In the genomic region with DNA sequence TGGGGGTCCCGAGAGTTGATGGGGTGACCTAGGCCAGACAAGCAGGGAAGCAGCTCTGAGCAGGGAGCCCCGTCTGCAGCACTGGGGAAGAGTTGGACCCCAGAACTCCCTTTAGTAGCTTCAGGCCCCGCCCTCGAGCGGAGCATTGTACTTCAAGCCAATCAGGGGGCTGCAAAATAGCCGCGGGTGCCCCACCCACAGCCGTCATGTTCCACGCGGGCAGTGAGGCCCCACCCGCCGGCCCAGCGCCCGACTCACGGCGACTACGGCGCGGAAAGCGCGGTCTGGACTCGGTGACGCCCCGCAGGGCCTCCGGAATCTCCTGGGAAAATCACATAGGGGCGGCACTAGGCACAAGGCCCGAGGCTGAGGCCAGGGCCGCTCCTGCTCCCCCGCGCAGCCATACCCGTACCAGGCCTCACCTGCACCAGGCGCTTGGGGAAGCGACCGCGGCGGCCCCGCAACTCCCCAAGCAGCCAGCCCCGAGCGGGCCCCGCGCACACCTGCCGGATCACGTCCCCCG, we compare ENCODE assay signal across 8 mouse cellular contexts. TPM values are rescaled to one million over a fixed set of nuclear protein-coding genes. Genes with fewer than 3 reads are reported as not detected.
DNase-seq lines count a peak whose midpoint lies in the region; ATAC-seq and TF ChIP-seq lines count a peak whose summit lies in the region.

No protein-coding gene starts in this region.

- TF ChIP-seq CTCF in stomach, postnatal 0 days (IDR thresholded peaks at IDR 0.05; ENCODE audit: low read depth) = 0 out of 2 replicates have a peak, but pooled peaks have one; percentile 1

- intact Hi-C loops in heart, postnatal 14 days (cut with DNase I) = no loop called here

- peaks cover 16% of the 10 kb centered on the region for H3K36me3 ChIP-seq in forebrain, embryonic 15.5 days
- H3K36me3 ChIP-seq in liver, embryonic 16.5 days (ENCODE audit: control insufficient read depth, insufficient read depth) = peaks cover 18% of the 10 kb centered on the region
- H3K36me3 ChIP-seq in neural tube, embryonic 12.5 days = peaks cover 23% of the 10 kb centered on the region
- H3K36me3 ChIP-seq in stomach, postnatal 0 days (ENCODE audit: control insufficient read depth, insufficient read depth, low read length) = peaks cover 7% of the 10 kb centered on the region

- peak; percentile 93 for ATAC-seq in forebrain, embryonic 15.5 days (replicated peaks)
- ATAC-seq in liver, embryonic 16.5 days (ENCODE audit: low read depth) = peak; percentile 85
- ATAC-seq in neural tube, embryonic 12.5 days (ENCODE audit: low FRiP score, low read depth) = peak; percentile 89
- peak; percentile 94 for ATAC-seq in stomach, postnatal 0 days (ENCODE audit: low FRiP score, low TSS enrichment)

- peak overlapping the region; percentile 55 for H3K4me3 ChIP-seq in forebrain, embryonic 15.5 days
- peak overlapping the region; percentile 67 for H3K4me3 ChIP-seq in liver, embryonic 16.5 days (ENCODE audit: low read depth, low read length)
- peak overlapping the region; percentile 54 for H3K4me3 ChIP-seq in neural tube, embryonic 12.5 days
- peak overlapping the region; percentile 63 for H3K4me3 ChIP-seq in stomach, postnatal 0 days (ENCODE audit: low read depth, low read length)

- peak overlapping the region; percentile 68 for H3K9ac ChIP-seq in forebrain, embryonic 15.5 days (replicated peaks)
- peak overlapping the region; percentile 76 for H3K9ac ChIP-seq in liver, embryonic 16.5 days (ENCODE audit: low read depth, low read length)
- H3K9ac ChIP-seq in neural tube, embryonic 12.5 days = peak overlapping the region; percentile 70
- H3K9ac ChIP-seq in stomach, postnatal 0 days (ENCODE audit: low read length) = peak overlapping the region; percentile 93

- peak; percentile 85 for DNase-seq in ES-CJ7 (ENCODE audit: low read depth, low spot score)
- peak; percentile 82 to 84 for DNase-seq in cerebellum, adult 18-20 months
- peak; percentile 91 to 94 for DNase-seq in heart, postnatal 14 days
- DNase-seq in layer of hippocampus, adult 11-12 months (ENCODE audit: low spot score) = peak; percentile 83
- DNase-seq in stomach, postnatal 0 days (ENCODE audit: low spot score) = peak; percentile 97

- H3K4me1 ChIP-seq in forebrain, embryonic 15.5 days = peaks cover 13% of the 10 kb centered on the region
- H3K4me1 ChIP-seq in liver, embryonic 16.5 days (ENCODE audit: control insufficient read depth, low read depth, low read length) = peaks cover 16% of the 10 kb centered on the region
- H3K4me1 ChIP-seq in neural tube, embryonic 12.5 days = peaks cover 11% of the 10 kb centered on the region
- H3K4me1 ChIP-seq in stomach, postnatal 0 days (replicated peaks; ENCODE audit: control insufficient read depth, insufficient read depth) = peaks cover 2% of the 10 kb centered on the region; the same call in 1 of the 2 replicates

- no peaks in the 10 kb centered on the region for H3K27me3 ChIP-seq in forebrain, embryonic 15.5 days
- H3K27me3 ChIP-seq in liver, embryonic 16.5 days (ENCODE audit: control insufficient read depth, insufficient read depth, low read depth, low read length) = no peaks in the 10 kb centered on the region
- no peaks in the 10 kb centered on the region for H3K27me3 ChIP-seq in neural tube, embryonic 12.5 days (replicated peaks)
- no peaks in the 10 kb centered on the region for H3K27me3 ChIP-seq in stomach, postnatal 0 days (ENCODE audit: control insufficient read depth, insufficient read depth, low read length)

- H3K4me2 ChIP-seq in forebrain, embryonic 15.5 days (replicated peaks) = peak overlapping the region; percentile 95
- peak overlapping the region; percentile 96 for H3K4me2 ChIP-seq in liver, embryonic 16.5 days (ENCODE audit: low read depth, low read length)
- H3K4me2 ChIP-seq in neural tube, embryonic 12.5 days (replicated peaks) = peak overlapping the region; percentile 99
- peak overlapping the region; percentile 99 for H3K4me2 ChIP-seq in stomach, postnatal 0 days (replicated peaks; ENCODE audit: low read depth)

- 1% methylated on average over 44 of the region's 44 CpGs for WGBS in forebrain, embryonic 15.5 days
- under 1% methylated on average over 44 of the region's 44 CpGs for WGBS in liver, embryonic 16.5 days (ENCODE audit: insufficient replicate concordance)
- under 1% methylated on average over 44 of the region's 44 CpGs for WGBS in neural tube, embryonic 12.5 days
- WGBS in stomach, postnatal 0 days = 1% methylated on average over 44 of the region's 44 CpGs

- 0 out of 2 replicates have a peak overlapping the region, but pooled peaks have one; percentile 9 for H3K27ac ChIP-seq in forebrain, embryonic 15.5 days (replicated peaks)
- H3K27ac ChIP-seq in liver, embryonic 16.5 days (ENCODE audit: low read length) = peak overlapping the region; percentile 74
- no peak overlapping the region for H3K27ac ChIP-seq in neural tube, embryonic 12.5 days
- H3K27ac ChIP-seq in stomach, postnatal 0 days (replicated peaks) = peak overlapping the region; percentile 97

- H3K9me3 ChIP-seq in forebrain, embryonic 15.5 days = no peaks in the 10 kb centered on the region
- no peaks in the 10 kb centered on the region for H3K9me3 ChIP-seq in liver, embryonic 16.5 days (replicated peaks; ENCODE audit: control insufficient read depth, low read length)
- H3K9me3 ChIP-seq in neural tube, embryonic 12.5 days = no peaks in the 10 kb centered on the region
- no peaks in the 10 kb centered on the region for H3K9me3 ChIP-seq in stomach, postnatal 0 days (ENCODE audit: control insufficient read depth, low read length)

- TF ChIP-seq EP300 in stomach, postnatal 0 days (optimal IDR thresholded peaks at IDR 0.05) = no peak

RNA-seq across cellular contexts. Expression of a gene that starts 0.7 kb away (rescaled TPM):
- polyA plus RNA-seq in forebrain, embryonic 15.5 days (2015; fragmentation: Nextera tagmentation; extraction: Ambion mirVana) = 0.86 and 0.88 TPM in 2 replicates
- total RNA-seq in heart, postnatal 14 days (2021) = 1 to 10 TPM; 3.0 to 3.1 TPM
- 1.1 and 1.4 TPM in 2 replicates for polyA plus RNA-seq in liver, embryonic 16.5 days (2015; fragmentation: Nextera tagmentation; extraction: Ambion mirVana)
- 2.0 and 2.1 TPM in 2 replicates for polyA plus RNA-seq in neural tube, embryonic 12.5 days (2016; fragmentation: Nextera tagmentation; extraction: Ambion mirVana)
- 8.4 and 12.0 TPM in 2 replicates for polyA plus RNA-seq in stomach, postnatal 0 days (2015; fragmentation: Nextera tagmentation; extraction: Ambion mirVana)

RNA-seq across cellular contexts. Expression of a gene that starts 15.1 kb away (rescaled TPM):
- 9.2 and 10.1 TPM in 2 replicates for polyA plus RNA-seq in forebrain, embryonic 15.5 days (2015; fragmentation: Nextera tagmentation; extraction: Ambion mirVana)
- total RNA-seq in heart, postnatal 14 days (2021) = 10 to 100 TPM; 23.3 to 24.9 TPM
- polyA plus RNA-seq in liver, embryonic 16.5 days (2015; fragmentation: Nextera tagmentation; extraction: Ambion mirVana) = 11.6 and 13.0 TPM in 2 replicates
- 28.7 and 33.5 TPM in 2 replicates for polyA plus RNA-seq in neural tube, embryonic 12.5 days (2016; fragmentation: Nextera tagmentation; extraction: Ambion mirVana)
- 39.7 and 39.9 TPM in 2 replicates for polyA plus RNA-seq in stomach, postnatal 0 days (2015; fragmentation: Nextera tagmentation; extraction: Ambion mirVana)

RNA-seq across cellular contexts. Expression of a gene that starts 40.0 kb away (rescaled TPM):
- 179 and 185 TPM in 2 replicates for polyA plus RNA-seq in forebrain, embryonic 15.5 days (2015; fragmentation: Nextera tagmentation; extraction: Ambion mirVana)
- 100 to 1,000 TPM; 130 to 144 TPM for total RNA-seq in heart, postnatal 14 days (2021)
- polyA plus RNA-seq in liver, embryonic 16.5 days (2015; fragmentation: Nextera tagmentation; extraction: Ambion mirVana) = 78.1 and 78.4 TPM in 2 replicates
- 236 and 241 TPM in 2 replicates for polyA plus RNA-seq in neural tube, embryonic 12.5 days (2016; fragmentation: Nextera tagmentation; extraction: Ambion mirVana)
- polyA plus RNA-seq in stomach, postnatal 0 days (2015; fragmentation: Nextera tagmentation; extraction: Ambion mirVana) = 70.3 and 78.7 TPM in 2 replicates

RNA-seq across cellular contexts. Expression of a gene that starts 58.8 kb away (rescaled TPM):
- 35.3 and 35.4 TPM in 2 replicates for polyA plus RNA-seq in forebrain, embryonic 15.5 days (2015; fragmentation: Nextera tagmentation; extraction: Ambion mirVana)
- total RNA-seq in heart, postnatal 14 days (2021) = 10 to 100 TPM; 28.0 to 29.5 TPM
- polyA plus RNA-seq in liver, embryonic 16.5 days (2015; fragmentation: Nextera tagmentation; extraction: Ambion mirVana) = 12.7 and 12.9 TPM in 2 replicates
- 46.2 and 49.4 TPM in 2 replicates for polyA plus RNA-seq in neural tube, embryonic 12.5 days (2016; fragmentation: Nextera tagmentation; extraction: Ambion mirVana)
- polyA plus RNA-seq in stomach, postnatal 0 days (2015; fragmentation: Nextera tagmentation; extraction: Ambion mirVana) = 17.3 and 20.2 TPM in 2 replicates
